Mouse (Mus musculus) neutrophil, adult 83 days (primary cell): ENCODE data around the gene Serpinb8. TPM values are rescaled to one million over a fixed set of nuclear protein-coding genes. Genes with fewer than 3 reads are reported as not detected.

ENCODE experiments used
- total RNA-seq, 2 experiments: library from RNA; stranded (reverse); gene quantifications; one replicate each; pipeline ENCODE4 v1.2.4; 2023

Gene Serpinb8
- total RNA-seq, result 1 to 10 TPM; 1.4 to 3.8 TPM

DNA sequence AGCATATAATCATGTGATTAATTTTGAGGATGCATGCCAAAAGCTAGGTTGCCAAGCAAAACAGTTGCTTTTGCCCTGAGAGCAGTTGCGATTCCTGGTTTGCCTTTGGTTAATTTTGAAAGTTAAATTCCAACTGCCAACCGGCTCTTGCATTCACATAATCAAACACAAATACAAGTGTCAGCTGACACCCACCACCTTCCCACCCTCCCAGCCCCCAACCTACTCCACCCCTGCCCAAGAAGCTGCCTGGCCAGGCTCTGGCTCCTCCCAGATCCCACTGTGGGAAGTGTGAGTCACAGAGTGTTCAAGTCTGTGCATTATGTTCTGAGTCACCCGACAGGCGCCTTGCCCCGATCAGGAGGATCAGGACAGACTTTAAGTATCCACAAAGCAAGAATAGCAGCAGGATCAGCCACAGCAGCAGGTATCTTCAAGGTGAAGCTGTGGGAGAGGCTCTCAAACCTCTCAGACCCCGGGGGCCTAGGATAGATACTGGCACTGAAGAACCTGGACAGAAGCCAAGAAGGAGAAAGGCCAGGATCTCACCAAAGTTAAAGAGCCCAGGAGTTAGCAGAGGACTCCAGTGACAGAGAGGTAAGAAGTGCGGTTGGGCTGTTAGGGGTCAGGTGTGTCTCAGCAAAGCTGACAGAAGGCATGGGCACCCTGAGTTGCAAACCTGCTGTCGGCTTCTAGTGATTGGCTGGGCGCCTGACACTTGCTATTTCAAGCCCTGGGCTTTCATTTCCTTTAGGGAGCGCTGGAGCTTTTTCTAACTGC, at the start of gene Serpinb8:
Gene Serpinb8 (plus strand): TSS at position 316 of the 780 bp plus-strand sequence.

Other genes starting within 250 kb of the Serpinb8 start
- not detected for gene Serpinb11, start 228.8 kb upstream of the Serpinb8 start, total RNA-seq
- gene Serpinb7, start 190.4 kb upstream of the Serpinb8 start, total RNA-seq, result not detected
- 10 to 100 TPM in 1 of 2 experiments, 1 to 10 TPM in 1; 7.3 to 18.5 TPM for gene Serpinb2, start 78.6 kb upstream of the Serpinb8 start, total RNA-seq